Mouse (Mus musculus): ENCODE measurements around the gene Tmem33. TPM values are rescaled to one million over a fixed set of nuclear protein-coding genes. Genes with fewer than 3 reads are reported as not detected.

Tmem33 gene
- total RNA-seq, 2 experiments from 2014 or later: 94.7 to 97.3 TPM

DNA sequence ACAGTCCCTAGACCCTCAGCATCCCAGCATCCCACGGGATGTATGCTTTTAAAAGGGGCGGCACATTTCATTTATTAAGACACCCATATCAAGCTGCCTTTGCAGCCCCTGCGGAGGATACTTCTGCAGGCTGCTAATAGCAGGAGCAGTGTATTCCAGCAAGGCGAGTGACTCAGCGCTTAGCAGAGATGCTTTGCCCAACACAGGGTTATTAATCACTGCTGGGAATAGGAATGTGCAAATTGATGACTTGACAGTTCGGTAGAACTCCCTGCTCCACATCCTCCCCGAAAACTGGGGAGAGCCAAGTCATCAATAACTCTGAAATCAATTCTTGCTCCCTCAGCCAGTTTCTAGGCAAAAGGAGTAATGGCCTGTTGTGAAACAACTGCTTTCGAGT is 4.7 kb upstream of the Tmem33 start:
- DNase-seq (ENCODE audit: low spot score in 2 of 2): peak; percentile 15 to 38

DNA sequence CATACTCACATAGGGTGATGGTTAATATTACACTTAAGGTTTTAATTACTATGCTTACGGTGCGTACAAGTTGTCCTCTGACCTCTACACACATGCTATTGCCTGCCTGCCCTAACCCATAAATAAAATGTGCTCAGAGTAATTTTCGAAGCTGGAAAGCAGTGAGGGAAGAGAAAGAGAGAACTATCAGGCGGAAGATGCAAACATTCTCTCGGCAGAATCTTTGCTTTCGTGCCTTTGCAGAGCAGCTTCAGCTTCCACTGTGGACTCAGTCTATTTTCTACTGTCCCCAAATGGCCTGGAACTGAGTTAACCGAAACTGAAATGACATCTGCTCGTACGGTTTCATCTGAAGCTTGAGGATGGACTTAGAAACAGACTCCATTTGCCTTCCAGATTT is 1.9 kb upstream of the Tmem33 start:
- DNase-seq (ENCODE audit: low spot score in 2 of 2): no peak

DNA sequence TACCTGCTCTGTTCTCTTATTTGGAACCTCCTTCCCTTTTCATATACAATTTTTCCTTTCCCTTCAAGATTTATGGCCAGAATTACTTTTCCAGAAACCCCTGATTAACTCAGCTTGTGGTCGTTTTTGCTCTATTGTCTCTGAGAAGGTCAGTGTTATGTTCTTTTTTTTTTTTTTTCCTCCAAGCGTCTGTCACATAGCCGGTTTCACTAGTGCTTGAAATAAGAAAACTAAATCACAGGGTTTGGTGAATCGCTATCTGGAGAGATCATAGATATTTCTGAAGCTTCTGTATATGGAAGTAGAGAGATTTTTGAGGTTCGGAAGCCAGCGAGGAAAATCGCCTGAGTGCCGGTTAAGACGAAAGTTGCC is 220 bp upstream of the Tmem33 start:
- no peak for DNase-seq (ENCODE audit: low spot score in 2 of 2)

DNA sequence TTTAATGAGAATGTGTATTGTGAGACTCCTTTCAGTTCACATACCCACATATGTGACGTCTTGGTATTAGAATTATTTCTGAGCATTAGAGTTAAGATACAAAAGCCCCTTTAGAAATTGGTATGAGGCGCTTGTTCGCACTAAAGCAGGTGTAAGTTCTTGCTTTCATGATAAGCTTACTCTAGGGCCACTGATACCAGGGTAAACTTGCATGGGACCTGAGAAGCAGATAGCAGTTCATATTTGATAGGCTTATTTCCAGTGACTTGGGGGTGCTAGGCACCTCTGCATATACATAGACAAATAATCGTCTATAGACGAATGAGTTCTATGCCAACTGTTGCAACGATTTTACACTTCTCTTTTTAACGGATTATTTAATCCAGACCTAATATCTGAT is 2.6 kb downstream of the Tmem33 start:
- no peak for DNase-seq (ENCODE audit: low spot score in 2 of 2)

DNA sequence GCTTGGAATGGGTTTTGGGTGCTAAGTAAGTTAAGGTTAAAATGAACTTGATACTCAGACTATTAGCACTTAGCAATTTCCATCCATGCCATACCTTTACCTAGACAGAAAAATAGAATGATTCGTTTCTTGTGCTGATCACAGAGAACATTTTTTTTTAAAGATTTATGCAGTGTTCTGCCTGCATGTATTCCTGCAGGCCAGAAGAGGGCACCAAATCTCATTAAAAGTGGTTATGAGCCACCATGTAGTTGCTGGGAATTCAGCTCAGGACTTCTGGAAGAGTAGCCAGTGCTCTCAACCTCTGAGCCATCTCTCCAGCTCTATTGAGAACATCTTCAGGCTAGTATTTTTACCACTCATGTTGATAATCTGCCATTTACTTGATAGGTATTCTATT is 5.7 kb downstream of the Tmem33 start:
- DNase-seq (ENCODE audit: low spot score in 2 of 2): no peak

DNA sequence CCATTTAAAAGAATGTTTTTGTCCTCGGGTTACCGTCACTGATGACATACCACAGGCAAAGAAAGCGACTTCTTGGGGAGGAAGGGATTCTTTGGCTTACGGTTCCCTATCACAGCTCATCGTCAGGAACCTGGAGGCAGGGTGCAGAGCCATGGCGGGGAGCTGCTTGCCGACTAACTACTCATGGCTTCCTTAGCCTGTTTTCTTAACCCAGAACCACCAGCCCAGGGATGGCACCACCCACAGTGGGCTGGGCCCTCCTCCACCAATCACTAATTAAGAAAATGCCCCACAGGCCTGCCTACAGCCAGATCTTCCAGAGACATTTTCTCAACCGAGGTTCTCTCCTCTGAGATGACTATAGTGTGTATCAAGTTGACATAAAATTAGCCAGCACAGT is 8.9 kb downstream of the Tmem33 start:
- no peak for DNase-seq (ENCODE audit: low spot score in 2 of 2)

DNA sequence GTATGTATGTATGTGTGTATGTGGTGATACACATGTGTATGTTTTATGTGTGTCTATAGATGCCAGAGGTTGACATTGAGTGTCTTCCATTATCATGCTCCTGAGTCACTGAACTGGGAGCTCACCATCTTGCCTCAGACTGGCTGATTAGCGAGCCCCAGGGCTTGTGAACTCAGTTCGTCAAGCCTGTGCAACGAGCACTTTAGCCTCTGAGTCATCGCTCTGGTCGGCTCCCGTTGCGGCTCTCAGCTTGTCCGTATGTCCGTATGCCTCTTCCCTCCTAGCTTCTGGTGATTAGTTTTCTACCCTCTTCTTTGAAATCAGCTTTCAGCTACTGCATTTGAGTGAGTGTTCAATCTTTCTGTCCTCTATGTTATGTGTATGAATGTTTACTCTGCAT is 19.0 kb downstream of the Tmem33 start:
- no peak for DNase-seq (ENCODE audit: low spot score in 2 of 2)

DNA sequence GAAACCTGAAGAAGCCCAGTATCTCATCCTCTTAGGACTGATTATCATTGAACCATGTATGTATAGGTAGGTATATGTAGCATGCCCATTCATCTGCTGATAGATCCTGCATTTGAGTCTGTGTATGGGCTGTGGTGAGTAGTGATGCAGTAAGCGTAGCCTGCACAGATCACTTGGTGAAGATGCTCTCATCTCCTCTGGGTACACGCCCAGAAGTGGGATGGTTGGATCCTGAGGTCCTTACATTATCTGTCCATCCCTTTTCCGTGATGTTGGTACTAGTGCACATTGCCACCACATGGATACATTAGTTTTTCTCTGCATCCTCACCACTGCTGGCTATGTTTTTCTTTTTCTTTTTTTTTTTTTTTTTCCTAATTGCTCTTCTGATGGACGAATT is 19.5 kb downstream of the Tmem33 start:
- no peak for DNase-seq (ENCODE audit: low spot score in 2 of 2)

DNA sequence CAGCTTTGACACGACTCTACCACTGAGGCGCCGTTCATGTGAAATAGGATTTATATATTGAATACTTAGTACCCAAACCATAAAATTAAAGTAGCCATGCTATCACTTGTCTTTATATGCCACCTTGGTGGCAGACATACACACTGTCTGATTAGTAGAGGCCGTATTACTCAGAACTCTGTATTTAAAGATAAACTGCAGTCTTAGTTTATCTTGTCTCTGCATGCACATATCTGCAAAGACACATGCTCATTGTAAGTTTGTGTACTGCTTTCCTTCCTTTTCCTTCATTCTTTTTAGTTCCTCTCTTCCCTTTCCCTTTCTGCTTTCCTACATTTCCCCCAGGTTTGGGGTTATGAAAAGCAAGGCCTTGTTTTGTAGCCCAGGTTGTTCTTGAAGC is 20.0 kb downstream of the Tmem33 start:
- no peak for DNase-seq (ENCODE audit: low spot score in 2 of 2)

DNA sequence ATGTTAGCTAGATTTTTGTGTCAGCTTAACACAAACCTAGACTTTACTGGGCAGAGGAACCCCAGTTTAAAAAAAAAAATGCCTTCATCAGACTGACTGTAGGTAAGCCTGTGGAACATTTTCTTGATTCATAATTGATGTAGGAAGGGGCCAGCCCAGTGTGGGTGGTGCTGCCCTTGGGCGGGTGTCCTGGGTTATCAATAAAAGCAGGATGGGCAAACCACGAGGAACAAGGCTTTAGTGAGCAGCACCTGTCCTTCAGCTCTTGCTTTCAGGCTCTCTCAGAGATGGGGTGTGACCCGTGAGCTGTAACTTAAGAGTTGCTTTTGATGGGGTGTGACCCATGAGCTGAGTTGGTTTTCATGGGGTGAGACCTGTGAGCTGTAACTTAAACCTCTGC is 34.7 kb downstream of the Tmem33 start:
- DNase-seq (ENCODE audit: low spot score in 2 of 2): no peak

DNA sequence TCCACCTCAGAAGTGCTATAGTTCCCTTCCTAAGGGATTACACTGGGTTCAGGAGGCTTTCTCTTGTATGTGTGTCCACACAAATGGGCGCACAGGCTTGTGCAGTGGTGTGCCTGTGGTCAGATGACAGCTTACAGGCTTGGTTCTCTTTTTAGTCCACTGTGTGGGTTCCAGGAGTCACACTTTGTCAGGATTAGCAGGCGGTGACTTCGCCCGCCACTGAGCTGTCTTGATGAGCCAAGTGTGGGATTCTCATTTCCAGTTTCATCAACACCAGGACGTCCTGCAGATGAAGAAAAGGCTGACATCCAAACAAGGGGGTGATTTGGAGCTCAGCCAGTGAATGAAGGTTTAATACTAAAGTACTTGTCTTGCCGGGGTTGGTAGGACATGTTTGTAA is 35.3 kb downstream of the Tmem33 start:
- DNase-seq (ENCODE audit: low spot score in 2 of 2): no peak

DNA sequence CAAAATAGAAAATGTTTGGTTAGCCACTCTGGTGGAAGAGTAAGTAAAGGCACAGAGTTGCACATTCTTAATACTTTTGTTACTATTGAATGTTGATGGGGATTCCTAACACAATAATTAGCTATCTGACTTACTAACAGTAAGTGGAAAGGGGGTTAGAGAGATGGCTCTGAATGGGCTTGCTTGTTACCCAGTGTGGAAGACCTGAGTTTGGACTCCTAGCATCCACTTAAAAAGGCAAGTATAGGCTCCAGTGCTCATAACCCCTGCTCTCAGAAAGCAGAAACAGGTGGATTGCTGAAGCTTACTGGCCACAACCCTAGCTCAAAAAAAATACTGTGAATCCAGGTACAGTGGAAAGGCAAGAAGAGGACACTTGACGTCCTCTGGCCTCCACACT is 35.8 kb downstream of the Tmem33 start:
- no peak for DNase-seq (ENCODE audit: low spot score in 2 of 2)

DNA sequence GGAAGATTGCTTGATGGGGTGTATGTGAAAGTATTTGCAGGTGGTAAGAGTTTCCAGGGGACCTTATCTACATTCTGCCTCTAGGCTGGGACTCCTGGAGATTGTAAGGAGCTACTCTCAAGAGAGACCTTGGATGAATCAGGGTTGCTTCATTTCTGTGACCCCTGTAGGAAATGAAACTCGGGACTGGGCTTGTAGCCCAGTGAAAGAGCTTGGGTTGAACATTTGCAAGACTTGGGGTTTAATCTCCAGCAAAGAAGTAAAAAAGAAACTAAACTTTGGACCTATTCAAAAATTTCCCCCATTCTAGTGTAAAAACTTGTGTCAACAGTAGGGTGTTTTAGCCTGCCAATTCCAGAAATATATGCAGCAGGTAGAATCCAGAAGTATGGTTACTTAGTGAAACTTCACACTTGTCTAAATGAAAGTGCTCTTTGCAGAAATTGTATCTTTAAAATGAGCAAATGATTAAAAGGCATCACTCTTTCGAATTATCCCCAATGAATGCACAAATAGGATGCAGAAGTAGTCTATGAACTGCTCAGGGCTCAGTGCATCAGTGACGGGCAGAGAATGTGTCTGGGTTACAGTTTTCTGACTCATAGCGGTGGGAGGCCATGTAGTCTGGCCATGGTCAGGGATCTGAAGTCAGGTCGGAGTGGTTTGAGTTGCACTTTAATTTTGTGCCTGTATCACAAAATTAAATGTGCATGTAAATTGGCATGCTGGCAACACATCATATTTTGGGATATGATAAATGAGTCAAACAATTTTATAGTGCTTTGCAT is 36.9 kb downstream of the Tmem33 start:
- DNase-seq (ENCODE audit: low spot score in 2 of 2): no peak

DNA sequence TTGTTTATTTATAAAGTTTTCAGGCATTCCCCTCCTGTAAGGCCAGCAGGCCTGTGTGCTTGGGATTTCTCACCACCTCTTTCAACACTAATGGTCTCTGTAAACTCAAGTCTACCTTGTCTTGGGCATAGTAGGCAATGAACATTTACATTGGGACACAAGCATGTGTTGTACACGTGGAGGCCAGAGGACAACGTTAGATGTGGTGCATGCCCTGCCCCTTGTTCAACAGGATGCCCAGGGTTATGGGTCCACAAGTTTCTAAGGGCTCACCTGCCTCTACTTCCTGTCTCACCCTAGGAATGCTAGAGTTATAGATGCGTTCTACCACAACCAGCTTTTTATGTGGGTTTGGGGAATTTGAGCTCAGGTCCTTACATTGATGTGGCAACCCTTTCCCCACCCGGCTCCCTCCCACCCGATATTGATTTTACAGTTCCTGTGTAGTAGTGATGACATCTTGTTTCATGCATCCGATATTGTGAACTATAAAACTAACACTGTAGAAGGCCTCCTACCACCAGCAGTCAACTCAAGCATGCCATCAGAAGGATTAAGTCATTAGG is 39.6 kb downstream of the Tmem33 start:
- DNase-seq (ENCODE audit: low spot score in 2 of 2): no peak

DNA sequence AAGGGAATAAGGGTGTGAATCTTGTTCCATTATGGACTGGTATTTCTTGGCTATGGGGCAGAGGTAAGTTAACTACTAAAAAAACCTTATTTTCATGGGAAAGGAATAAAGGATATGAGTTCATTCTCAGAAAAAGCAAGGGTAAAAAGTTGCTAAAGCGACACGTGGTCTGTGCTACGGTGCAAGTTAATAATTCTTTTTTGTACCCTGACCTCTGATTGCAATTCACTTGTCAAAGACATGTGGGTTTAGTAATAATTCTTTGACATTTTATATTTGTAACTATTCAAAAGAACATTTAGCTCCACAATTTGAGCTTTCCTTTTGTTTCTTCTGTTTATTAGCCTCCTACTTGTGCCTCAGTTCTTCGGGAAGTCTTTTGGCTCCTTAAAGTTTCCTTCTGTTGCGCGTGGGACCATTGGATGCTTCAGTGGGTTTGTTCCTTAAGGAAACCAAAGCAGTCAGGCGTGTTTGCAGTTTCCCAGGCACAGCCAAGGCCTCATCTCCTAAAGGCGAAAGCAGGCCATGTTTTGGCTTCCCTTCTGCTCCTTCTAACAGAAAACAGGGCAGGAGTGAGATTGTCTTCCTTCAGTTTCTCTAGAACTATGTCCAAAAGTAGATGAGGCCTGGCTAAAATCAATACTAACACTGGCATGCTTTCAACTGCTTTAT is 40.7 kb downstream of the Tmem33 start:
- peak in 1 of 2 experiments; percentile 33 for DNase-seq (ENCODE audit: low spot score in 2 of 2)

DNA sequence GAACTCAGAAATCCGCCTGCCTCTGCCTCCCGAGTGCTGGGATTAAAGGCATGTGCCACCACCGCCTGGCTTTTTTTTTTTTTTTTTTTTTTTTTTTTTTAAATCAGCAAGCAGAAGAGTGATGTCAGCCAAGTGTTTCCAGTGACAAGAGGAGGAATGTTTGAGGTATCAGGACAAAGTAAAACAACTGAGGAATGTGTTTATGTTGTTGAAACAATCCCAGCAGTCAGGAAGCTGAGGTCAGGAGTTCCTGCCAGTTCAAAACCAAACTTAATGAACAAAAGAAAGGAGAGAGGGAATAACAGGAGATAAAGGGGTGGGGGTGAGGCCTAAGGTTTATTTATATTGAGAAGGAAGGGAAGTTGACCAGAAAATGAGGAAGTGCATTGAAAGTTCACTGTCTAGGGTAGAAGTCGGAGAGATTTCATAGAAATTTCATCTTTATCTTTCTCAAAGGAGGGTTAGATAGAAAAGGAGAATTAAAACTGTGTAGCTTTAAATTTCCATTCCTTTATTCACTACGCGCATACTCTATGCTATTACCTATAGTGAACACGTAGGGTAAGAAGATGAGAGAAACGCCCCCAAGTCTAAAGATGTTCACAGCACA is 41.5 kb downstream of the Tmem33 start:
- DNase-seq (ENCODE audit: low spot score in 2 of 2): no peak

DNA sequence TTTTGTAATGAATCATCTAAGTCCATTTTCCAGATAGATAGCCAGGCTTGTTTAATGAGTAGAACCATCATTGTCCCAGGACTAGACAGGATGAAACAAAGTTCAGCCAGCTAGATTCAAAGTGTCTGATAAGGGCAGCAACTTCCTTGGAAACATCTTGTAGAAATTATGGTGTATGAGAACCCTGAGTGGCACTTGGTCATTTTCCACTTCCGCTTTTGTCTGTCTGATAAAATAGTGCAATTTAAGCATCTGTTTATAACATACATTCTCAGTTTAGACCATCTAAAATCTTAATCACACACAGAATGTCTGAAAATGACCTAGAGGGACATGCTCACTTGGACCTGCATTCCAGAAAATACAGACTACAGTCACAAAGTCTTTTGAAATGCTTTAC is 43.5 kb downstream of the Tmem33 start:
- no peak for DNase-seq (ENCODE audit: low spot score in 2 of 2)

DNA sequence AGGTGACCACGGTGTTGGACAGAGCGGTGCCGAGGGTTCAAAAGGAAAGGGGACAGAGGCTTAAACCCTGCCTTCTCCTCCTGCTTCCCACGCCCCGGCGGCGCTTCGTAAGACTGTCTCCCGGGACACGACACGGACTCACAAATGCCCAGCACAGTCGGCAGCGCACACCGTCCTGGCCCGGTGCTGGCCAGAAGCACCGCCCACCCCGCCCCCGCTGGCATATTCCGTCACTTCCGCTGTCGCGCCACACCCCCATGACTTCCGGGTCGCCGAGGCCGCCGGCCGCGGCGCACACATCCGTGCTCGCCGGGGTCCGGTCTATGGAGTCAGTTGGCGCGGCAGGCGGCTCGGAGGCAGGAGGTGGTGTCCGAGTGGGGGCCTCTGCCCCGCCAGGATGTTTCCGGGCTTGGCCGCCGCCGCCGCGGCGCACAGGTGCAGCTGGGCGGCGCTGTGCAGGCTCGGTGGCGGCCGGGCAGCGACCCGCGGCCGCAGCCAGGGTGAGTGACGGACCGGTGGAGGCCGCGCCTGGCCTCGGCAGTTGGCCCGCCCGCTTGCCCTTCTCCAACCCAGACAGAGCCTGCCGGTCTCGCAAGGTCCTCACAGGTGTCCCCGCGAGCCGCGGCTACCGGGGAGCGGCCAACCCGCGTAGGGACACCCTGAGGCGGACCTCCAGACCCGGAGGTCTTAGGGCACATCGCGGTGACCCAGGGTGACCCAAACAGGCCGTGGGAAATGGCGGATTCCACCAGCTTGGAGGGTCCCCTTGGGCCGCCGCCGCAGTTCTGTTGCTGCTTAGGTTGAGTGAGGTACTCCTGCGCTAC is 46.5 kb downstream of the Tmem33 start, which contains the start of gene Slc30a9:
Slc30a9 (plus strand) TSS at position 258 of the 824 bp plus-strand sequence.
- peak; percentile 86 to 93 for DNase-seq (ENCODE audit: low spot score in 2 of 2)

DNA sequence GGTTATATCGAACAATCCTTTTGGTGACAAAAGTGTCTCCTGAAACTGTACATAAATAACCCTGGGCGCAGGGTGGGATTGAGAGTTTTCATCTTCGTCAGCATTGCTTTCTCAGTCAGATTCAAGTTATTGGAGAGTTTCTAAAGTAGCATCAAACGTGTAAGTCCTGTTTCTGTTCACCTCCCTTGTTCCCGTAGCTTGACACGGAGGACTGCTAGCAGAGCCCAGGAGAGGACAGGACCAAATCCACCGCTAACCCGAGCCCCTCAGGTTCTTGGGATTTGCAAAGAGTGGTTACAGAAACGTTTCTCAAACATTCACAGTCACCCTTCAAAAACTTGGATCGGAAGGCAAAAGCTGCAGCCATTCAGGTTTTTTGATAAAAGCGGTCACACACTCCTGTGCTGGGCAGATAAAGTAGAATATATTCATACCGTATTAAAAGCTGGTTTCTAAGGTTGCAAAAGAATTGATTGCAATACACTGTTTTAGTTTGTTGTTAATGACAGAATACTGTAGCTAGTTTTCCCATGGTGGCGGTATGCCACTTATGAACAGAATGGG is 47.4 kb downstream of the Tmem33 start:
- DNase-seq (ENCODE audit: low spot score in 2 of 2): no peak

DNA sequence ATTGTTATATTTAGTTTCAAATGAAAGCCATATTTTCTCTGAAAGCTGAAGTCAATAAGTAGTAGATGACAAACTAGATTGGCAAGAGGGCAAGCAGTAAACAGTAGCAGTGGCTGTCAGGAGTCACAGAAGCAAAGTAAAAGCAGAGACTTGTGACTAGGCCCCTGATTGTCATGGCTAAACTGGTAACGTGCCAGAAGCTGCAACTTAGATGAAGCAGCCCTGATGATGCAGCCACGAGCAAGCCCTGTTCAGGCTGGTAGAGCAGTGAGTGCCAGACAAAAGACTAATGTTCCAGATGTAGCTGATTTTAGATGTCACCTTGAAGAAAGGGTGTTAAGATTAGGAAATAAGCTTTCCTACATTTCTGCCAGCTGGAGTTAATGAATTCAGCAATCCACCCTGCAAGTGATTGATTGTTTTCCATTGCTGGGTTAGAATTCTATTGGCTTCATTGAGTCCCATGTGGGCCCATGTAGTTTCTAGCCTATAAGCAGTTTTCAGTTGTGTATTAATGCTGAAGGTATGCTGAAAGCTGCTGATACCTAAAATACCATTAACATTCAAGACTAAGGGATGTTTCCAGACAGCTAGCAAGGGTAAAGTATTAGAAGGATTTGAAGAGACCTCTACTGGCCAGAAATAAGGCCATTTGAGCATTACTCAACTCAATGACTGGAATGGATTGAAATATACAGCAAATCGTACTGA is 51.6 kb downstream of the Tmem33 start:
- no peak for DNase-seq (ENCODE audit: low spot score in 2 of 2)
